Mouse (Mus musculus): ENCODE measurements around the gene Parp3. TPM values are rescaled to one million over a fixed set of nuclear protein-coding genes. Genes with fewer than 3 reads are reported as not detected.

The Parp3 gene
- polyA plus RNA-seq (2015; fragmentation: Nextera tagmentation; extraction: Ambion mirVana), result 5.8 and 6.4 TPM in 2 replicates

- H3K27ac ChIP-seq, result peak within 1 kb of the TSS; percentile 63; the same call in 1 of the 2 replicates
- peak; percentile 97 for ATAC-seq (replicated peaks; ENCODE audit: low FRiP score, low read depth)
- H3K9me3 ChIP-seq (replicated peaks; ENCODE audit: low read length), result no peaks in the 10 kb centered on the region
- H3K9ac ChIP-seq (ENCODE audit: low read depth, low read length), result peak within 1 kb of the TSS; percentile 67
- WGBS, result under 1% methylated on average over 41 of the region's 41 CpGs
- no peaks in the 10 kb centered on the region for H3K27me3 ChIP-seq (ENCODE audit: insufficient read depth, low read length)
- TF ChIP-seq CTCF (IDR thresholded peaks at IDR 0.05; ENCODE audit: low read depth), result peak; percentile 99
- peak within 1 kb of the TSS; percentile 75 for H3K4me2 ChIP-seq (ENCODE audit: low read length)
- peak; percentile 100 for DNase-seq (ENCODE audit: low spot score)
- H3K4me3 ChIP-seq (replicated peaks; ENCODE audit: low read depth, low read length), result peak within 1 kb of the TSS; percentile 61
- H3K36me3 ChIP-seq (ENCODE audit: insufficient read depth, low read length), result peaks cover 10% of the 10 kb centered on the region; the same call in 1 of the 2 replicates
- peaks cover 12% of the 10 kb centered on the region for H3K4me1 ChIP-seq (replicated peaks; ENCODE audit: insufficient read depth, low read length)
Observed at GRCm38 (mm10) chr9:106476924-106477484, at the start of gene Parp3. Gene Parp3, minus strand, starts transcription at chr9:106476949.

- H3K27ac ChIP-seq, result no peak overlapping the region
- TF ChIP-seq CTCF (IDR thresholded peaks at IDR 0.05; ENCODE audit: low read depth), result no peak
Observed at GRCm38 (mm10) chr9:106519909-106520308, 43.2 kb upstream of the Parp3 start.

GRCm38 (mm10) chr9:106519433-106519832 is 42.7 kb upstream of the Parp3 start:
- Histone ChIP-seq H3K9ac (ENCODE audit: low read depth, low read length) (no peak overlapping the region), H3K27me3 (ENCODE audit: insufficient read depth, low read length) (no peaks in the 10 kb centered on the region), H3K4me3 (replicated peaks; ENCODE audit: low read depth, low read length) (no peak overlapping the region), H3K4me2 (ENCODE audit: low read length) (no peak overlapping the region), H3K27ac (no peak overlapping the region), H3K9me3 (replicated peaks; ENCODE audit: low read length) (no peaks in the 10 kb centered on the region), H3K36me3 (ENCODE audit: insufficient read depth, low read length) (no peaks in the 10 kb centered on the region), H3K4me1 (replicated peaks; ENCODE audit: insufficient read depth, low read length) (no peaks in the 10 kb centered on the region)
- TF ChIP-seq CTCF (IDR thresholded peaks at IDR 0.05; ENCODE audit: low read depth), result no peak
- DNase-seq (ENCODE audit: low spot score), result no peak
- WGBS, result 65% methylated on average over 2 of the region's 2 CpGs
- ATAC-seq (replicated peaks; ENCODE audit: low FRiP score, low read depth), result no peak

More at GRCm38 (mm10) chr9:106519909-106520308, 43.2 kb upstream of the Parp3 start:
- H3K36me3 ChIP-seq (ENCODE audit: insufficient read depth, low read length), result no peaks in the 10 kb centered on the region
- 74% methylated on average over 8 of the region's 8 CpGs for WGBS
- no peak for DNase-seq (ENCODE audit: low spot score)
- H3K27me3 ChIP-seq (ENCODE audit: insufficient read depth, low read length), result no peaks in the 10 kb centered on the region
- H3K4me2 ChIP-seq (ENCODE audit: low read length), result no peak overlapping the region
- H3K9ac ChIP-seq (ENCODE audit: low read depth, low read length), result no peak overlapping the region
- no peaks in the 10 kb centered on the region for H3K9me3 ChIP-seq (replicated peaks; ENCODE audit: low read length)
- no peak overlapping the region for H3K4me3 ChIP-seq (replicated peaks; ENCODE audit: low read depth, low read length)
- no peak for ATAC-seq (replicated peaks; ENCODE audit: low FRiP score, low read depth)
- no peaks in the 10 kb centered on the region for H3K4me1 ChIP-seq (replicated peaks; ENCODE audit: insufficient read depth, low read length)

- Histone ChIP-seq H3K4me3 (replicated peaks; ENCODE audit: low read depth, low read length) (no peak within 1 kb of the TSS), H3K4me1 (replicated peaks; ENCODE audit: insufficient read depth, low read length) (no peaks in the 10 kb centered on the region), H3K4me2 (ENCODE audit: low read length) (no peak within 1 kb of the TSS), H3K9me3 (replicated peaks; ENCODE audit: low read length) (no peaks in the 10 kb centered on the region), H3K9ac (ENCODE audit: low read depth, low read length) (no peak within 1 kb of the TSS), H3K36me3 (ENCODE audit: insufficient read depth, low read length) (no peaks in the 10 kb centered on the region), H3K27ac (no peak within 1 kb of the TSS), H3K27me3 (ENCODE audit: insufficient read depth, low read length) (no peaks in the 10 kb centered on the region)
- no peak for ATAC-seq (replicated peaks; ENCODE audit: low FRiP score, low read depth)
- 88% methylated on average over 4 of the region's 4 CpGs for WGBS
- DNase-seq (ENCODE audit: low spot score), result no peak
- TF ChIP-seq CTCF (IDR thresholded peaks at IDR 0.05; ENCODE audit: low read depth), result no peak
Observed at GRCm38 (mm10) chr9:106514273-106514672, 37.5 kb upstream of the Parp3 start, which contains the start of gene Iqcf5. Gene Iqcf5, plus strand, starts transcription at chr9:106514573.

GRCm38 (mm10) chr9:106513566-106513965 is 36.8 kb upstream of the Parp3 start:
- Histone ChIP-seq H3K36me3 (ENCODE audit: insufficient read depth, low read length) (no peaks in the 10 kb centered on the region), H3K4me2 (ENCODE audit: low read length) (no peak overlapping the region), H3K27ac (no peak overlapping the region), H3K9ac (ENCODE audit: low read depth, low read length) (no peak overlapping the region), H3K4me3 (replicated peaks; ENCODE audit: low read depth, low read length) (no peak overlapping the region), H3K27me3 (ENCODE audit: insufficient read depth, low read length) (no peaks in the 10 kb centered on the region), H3K4me1 (replicated peaks; ENCODE audit: insufficient read depth, low read length) (no peaks in the 10 kb centered on the region), H3K9me3 (replicated peaks; ENCODE audit: low read length) (no peaks in the 10 kb centered on the region)
- WGBS, result 75% methylated on average over 6 of the region's 6 CpGs
- TF ChIP-seq CTCF (IDR thresholded peaks at IDR 0.05; ENCODE audit: low read depth), result no peak
- no peak for ATAC-seq (replicated peaks; ENCODE audit: low FRiP score, low read depth)
- DNase-seq (ENCODE audit: low spot score), result no peak

GRCm38 (mm10) chr9:106512729-106513450 is 36.1 kb upstream of the Parp3 start:
- Histone ChIP-seq H3K4me1 (replicated peaks; ENCODE audit: insufficient read depth, low read length) (no peaks in the 10 kb centered on the region), H3K27ac (no peak overlapping the region), H3K9me3 (replicated peaks; ENCODE audit: low read length) (no peaks in the 10 kb centered on the region), H3K4me3 (replicated peaks; ENCODE audit: low read depth, low read length) (no peak overlapping the region), H3K4me2 (ENCODE audit: low read length) (no peak overlapping the region), H3K36me3 (ENCODE audit: insufficient read depth, low read length) (no peaks in the 10 kb centered on the region), H3K27me3 (ENCODE audit: insufficient read depth, low read length) (no peaks in the 10 kb centered on the region), H3K9ac (ENCODE audit: low read depth, low read length) (no peak overlapping the region)
- 48% methylated on average over 13 of the region's 13 CpGs for WGBS
- ATAC-seq (replicated peaks; ENCODE audit: low FRiP score, low read depth), result no peak
- no peak for TF ChIP-seq CTCF (IDR thresholded peaks at IDR 0.05; ENCODE audit: low read depth)
- DNase-seq (ENCODE audit: low spot score), result peak; percentile 70
